Mouse (Mus musculus): ENCODE results near the gene Chrne. TPM values are rescaled to one million over a fixed set of nuclear protein-coding genes. Genes with fewer than 3 reads are reported as not detected.
A peak's percentile ranks its signal among the peaks of the same experiment; 100 is the strongest.

Chrne gene
- total RNA-seq, 1 experiment from 2014 or later: 0.37 TPM

- no peak for ATAC-seq (replicated peaks; ENCODE audit: low read depth, poor library complexity, severe bottlenecking)
Measured at GRCm38 (mm10) chr11:70635601-70636000, 16.6 kb upstream of the Chrne start.

GRCm38 (mm10) chr11:70630129-70630528 lies 11.1 kb upstream of the Chrne start:
- no peak for ATAC-seq (replicated peaks; ENCODE audit: low read depth, poor library complexity, severe bottlenecking)

GRCm38 (mm10) chr11:70629557-70629956 lies 10.5 kb upstream of the Chrne start:
- peak; percentile 57; the same call in 1 of the 2 replicates for ATAC-seq (replicated peaks; ENCODE audit: low read depth, poor library complexity, severe bottlenecking)

- ATAC-seq (replicated peaks; ENCODE audit: low read depth, poor library complexity, severe bottlenecking): no peak
Measured at GRCm38 (mm10) chr11:70628431-70628830, 9.4 kb upstream of the Chrne start.

- ATAC-seq (replicated peaks; ENCODE audit: low read depth, poor library complexity, severe bottlenecking): no peak
Measured at GRCm38 (mm10) chr11:70626877-70627276, 7.9 kb upstream of the Chrne start.

GRCm38 (mm10) chr11:70625473-70625872 lies 6.5 kb upstream of the Chrne start:
- peak; percentile 61 for ATAC-seq (replicated peaks; ENCODE audit: low read depth, poor library complexity, severe bottlenecking)

- ATAC-seq (replicated peaks; ENCODE audit: low read depth, poor library complexity, severe bottlenecking): 0 out of 2 replicates have a peak, but pooled peaks have one; percentile 33
Measured at GRCm38 (mm10) chr11:70623053-70623742, 4.2 kb upstream of the Chrne start.

- peak; percentile 80 for ATAC-seq (replicated peaks; ENCODE audit: low read depth, poor library complexity, severe bottlenecking)
Measured at GRCm38 (mm10) chr11:70621972-70622814, 3.2 kb upstream of the Chrne start.

GRCm38 (mm10) chr11:70615516-70616093 lies 3.4 kb downstream of the Chrne start, which contains the start of gene 4930544D05Rik:
Gene 4930544D05Rik (plus strand): TSS chr11:70615848.
- peak; percentile 23 for ATAC-seq (replicated peaks; ENCODE audit: low read depth, poor library complexity, severe bottlenecking)

GRCm38 (mm10) chr11:70615074-70615473 lies 3.9 kb downstream of the Chrne start:
- ATAC-seq (replicated peaks; ENCODE audit: low read depth, poor library complexity, severe bottlenecking): peak; percentile 90

GRCm38 (mm10) chr11:70612505-70612904 lies 6.5 kb downstream of the Chrne start:
- no peak for ATAC-seq (replicated peaks; ENCODE audit: low read depth, poor library complexity, severe bottlenecking)

- ATAC-seq (replicated peaks; ENCODE audit: low read depth, poor library complexity, severe bottlenecking): no peak
Measured at GRCm38 (mm10) chr11:70610752-70611151, 8.3 kb downstream of the Chrne start.

- ATAC-seq (replicated peaks; ENCODE audit: low read depth, poor library complexity, severe bottlenecking): no peak
Measured at GRCm38 (mm10) chr11:70608381-70609066, 10.5 kb downstream of the Chrne start.

- ATAC-seq (replicated peaks; ENCODE audit: low read depth, poor library complexity, severe bottlenecking): no peak
Measured at GRCm38 (mm10) chr11:70607611-70608010, 11.4 kb downstream of the Chrne start.

GRCm38 (mm10) chr11:70606717-70607116 lies 12.3 kb downstream of the Chrne start:
- ATAC-seq (replicated peaks; ENCODE audit: low read depth, poor library complexity, severe bottlenecking): no peak

- ATAC-seq (replicated peaks; ENCODE audit: low read depth, poor library complexity, severe bottlenecking): peak; percentile 63; the same call in 1 of the 2 replicates
Measured at GRCm38 (mm10) chr11:70605024-70605566, 13.9 kb downstream of the Chrne start.

- ATAC-seq (replicated peaks; ENCODE audit: low read depth, poor library complexity, severe bottlenecking): no peak
Measured at GRCm38 (mm10) chr11:70598451-70598953, 20.5 kb downstream of the Chrne start.

GRCm38 (mm10) chr11:70597301-70597700 lies 21.7 kb downstream of the Chrne start:
- peak; percentile 65 for ATAC-seq (replicated peaks; ENCODE audit: low read depth, poor library complexity, severe bottlenecking)

GRCm38 (mm10) chr11:70596094-70596493 lies 22.9 kb downstream of the Chrne start:
- no peak for ATAC-seq (replicated peaks; ENCODE audit: low read depth, poor library complexity, severe bottlenecking)

GRCm38 (mm10) chr11:70595638-70596037 lies 23.4 kb downstream of the Chrne start:
- no peak for ATAC-seq (replicated peaks; ENCODE audit: low read depth, poor library complexity, severe bottlenecking)

All from common myeloid progenitor, adult 5-6 weeks (primary cell).